Mouse (Mus musculus): ENCODE measurements at regions not wholly inside any gene's neighbourhood (a gene's known extent, or its start where the extent isn't known, plus 50 kb on each side); places are given as distances from the start of the nearest gene placed in this dataset.

- no peak for DNase-seq (ENCODE audit: low spot score in 2 of 2)
- intact Hi-C loops (cut with DNase I), result no loop called here
Observed at GRCm38 (mm10) chr4:39815620-39816019, 327.3 kb upstream of the Aco1 start.

GRCm38 (mm10) chr4:39817675-39818074 is 325.2 kb upstream of the Aco1 start:
- no peak for DNase-seq (ENCODE audit: low spot score in 2 of 2)
- intact Hi-C loops (cut with DNase I), result no loop called here

GRCm38 (mm10) chr4:39833634-39834033 is 309.2 kb upstream of the Aco1 start:
- intact Hi-C loops (cut with DNase I), result no loop called here
- DNase-seq (ENCODE audit: low spot score in 2 of 2), result no peak

All from left cerebral cortex, postnatal 25 days (tissue).